Mouse (Mus musculus): ENCODE measurements around the gene Tmprss7. TPM values are rescaled to one million over a fixed set of nuclear protein-coding genes. Genes with fewer than 3 reads are reported as not detected.

Gene Tmprss7
- polyA plus RNA-seq, 1 experiment from 2014 or later = not detected

DNA sequence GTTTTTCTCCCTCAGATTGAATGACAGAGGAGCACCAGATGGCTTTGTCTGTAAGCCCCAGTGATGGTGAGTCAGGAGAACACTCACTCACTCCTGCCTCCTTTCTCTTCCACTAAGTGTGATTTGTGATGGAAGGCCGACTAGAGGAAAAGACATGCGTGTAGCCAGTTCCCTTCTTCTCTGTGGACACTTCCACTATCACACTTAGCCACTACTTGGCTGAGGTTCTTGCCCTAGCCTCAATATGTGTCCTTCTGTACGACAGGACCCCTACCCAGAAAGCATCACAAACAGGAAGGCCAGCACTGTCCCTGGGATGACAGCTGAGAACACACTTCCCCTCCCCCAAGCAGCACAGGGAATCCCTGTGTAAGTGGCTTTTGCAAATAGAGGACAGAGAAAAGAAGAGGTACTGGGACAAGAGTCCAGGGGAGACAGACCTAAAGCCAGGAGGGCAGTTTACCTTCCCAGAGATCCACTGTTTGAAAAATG, 29.0 kb upstream of the Tmprss7 start:
- no peak for ATAC-seq (replicated peaks; ENCODE audit: extremely low read depth, insufficient read depth, low FRiP score)
- no peaks in the 10 kb centered on the region for H3K27me3 ChIP-seq (ENCODE audit: control insufficient read depth, insufficient read depth, low read length)
- H3K9me3 ChIP-seq (replicated peaks; ENCODE audit: control insufficient read depth, low read length) = no peaks in the 10 kb centered on the region
- peaks cover 10% of the 10 kb centered on the region; the same call in 1 of the 2 replicates for H3K4me1 ChIP-seq (ENCODE audit: control insufficient read depth, insufficient read depth, low read length)
- H3K36me3 ChIP-seq (ENCODE audit: control insufficient read depth, insufficient read depth) = no peaks in the 10 kb centered on the region
- H3K4me2 ChIP-seq (ENCODE audit: low read depth, low read length) = no peak overlapping the region
- H3K4me3 ChIP-seq (ENCODE audit: low read length) = no peak overlapping the region
- no peak overlapping the region for H3K27ac ChIP-seq (ENCODE audit: low read length)
- WGBS = 64% methylated on average over 3 of the region's 3 CpGs
- no peak overlapping the region for H3K9ac ChIP-seq (ENCODE audit: low read length)

DNA sequence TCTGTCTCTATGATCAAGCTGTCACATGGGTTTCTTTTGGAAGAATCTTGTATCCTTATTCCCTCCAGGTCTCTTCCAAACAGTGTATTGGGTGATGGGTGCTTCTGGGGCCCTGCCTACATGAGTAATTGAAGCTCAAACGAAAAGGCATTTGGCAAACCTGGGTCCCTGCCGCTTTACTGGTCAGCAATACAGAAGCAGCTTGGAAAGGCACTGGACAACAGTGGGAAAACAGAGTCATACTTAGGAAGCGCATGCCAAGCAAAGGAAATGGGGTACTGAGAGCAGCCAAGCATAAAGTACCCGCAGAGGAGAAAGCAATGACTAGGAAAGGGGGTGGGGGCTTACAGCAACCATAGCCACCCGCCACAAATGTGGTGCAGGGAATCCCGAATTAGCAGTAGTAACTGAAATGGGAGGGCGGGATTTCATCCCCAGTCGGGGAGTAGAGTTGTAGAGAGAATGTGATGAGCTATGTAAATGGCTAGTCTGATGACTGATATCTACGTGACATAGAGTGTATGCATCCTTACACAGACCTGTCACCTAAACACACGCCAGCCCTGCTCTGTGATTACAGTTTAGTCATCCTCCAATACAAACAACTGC, 26.7 kb upstream of the Tmprss7 start:
- no peaks in the 10 kb centered on the region; the same call in 1 of the 2 replicates for H3K36me3 ChIP-seq (ENCODE audit: control insufficient read depth, insufficient read depth)
- peaks cover 10% of the 10 kb centered on the region; the same call in 1 of the 2 replicates for H3K4me1 ChIP-seq (ENCODE audit: control insufficient read depth, insufficient read depth, low read length)
- H3K9me3 ChIP-seq (replicated peaks; ENCODE audit: control insufficient read depth, low read length) = peaks cover 5% of the 10 kb centered on the region; the same call in 1 of the 2 replicates
- no peak overlapping the region for H3K27ac ChIP-seq (ENCODE audit: low read length)
- WGBS = 76% methylated on average over 10 of the region's 10 CpGs
- no peak overlapping the region for H3K4me2 ChIP-seq (ENCODE audit: low read depth, low read length)
- H3K27me3 ChIP-seq (ENCODE audit: control insufficient read depth, insufficient read depth, low read length) = no peaks in the 10 kb centered on the region
- no peak for ATAC-seq (replicated peaks; ENCODE audit: extremely low read depth, insufficient read depth, low FRiP score)
- no peak overlapping the region for H3K9ac ChIP-seq (ENCODE audit: low read length)
- no peak overlapping the region for H3K4me3 ChIP-seq (ENCODE audit: low read length)

DNA sequence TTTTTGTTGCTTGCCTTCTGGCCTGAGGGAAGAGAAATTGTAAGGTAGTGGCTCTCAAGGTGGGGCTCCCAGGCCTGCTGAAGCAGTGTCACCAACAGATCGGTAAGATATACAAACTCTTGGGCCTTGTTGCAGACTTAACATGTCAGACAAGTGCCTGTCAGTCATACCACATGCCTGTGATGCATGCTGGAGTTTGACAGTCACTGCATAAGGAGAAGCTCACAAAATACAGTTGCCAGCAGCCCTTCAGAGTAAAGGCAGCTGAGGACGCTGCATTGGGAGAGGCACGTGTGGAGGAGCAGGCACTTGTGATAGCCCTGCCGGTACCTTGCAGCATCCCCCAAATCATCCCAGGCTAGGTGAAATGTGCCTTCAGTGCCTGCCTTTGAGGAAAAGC, 24.8 kb upstream of the Tmprss7 start:
- no peaks in the 10 kb centered on the region; the same call in 1 of the 2 replicates for H3K36me3 ChIP-seq (ENCODE audit: control insufficient read depth, insufficient read depth)
- H3K9me3 ChIP-seq (replicated peaks; ENCODE audit: control insufficient read depth, low read length) = peaks cover 5% of the 10 kb centered on the region; the same call in 1 of the 2 replicates
- H3K27ac ChIP-seq (ENCODE audit: low read length) = no peak overlapping the region
- H3K4me3 ChIP-seq (ENCODE audit: low read length) = no peak overlapping the region
- H3K4me2 ChIP-seq (ENCODE audit: low read depth, low read length) = no peak overlapping the region
- no peaks in the 10 kb centered on the region for H3K4me1 ChIP-seq (ENCODE audit: control insufficient read depth, insufficient read depth, low read length)
- no peak overlapping the region for H3K9ac ChIP-seq (ENCODE audit: low read length)
- ATAC-seq (replicated peaks; ENCODE audit: extremely low read depth, insufficient read depth, low FRiP score) = no peak
- WGBS = 77% methylated on average over 4 of the region's 4 CpGs
- H3K27me3 ChIP-seq (ENCODE audit: control insufficient read depth, insufficient read depth, low read length) = no peaks in the 10 kb centered on the region

DNA sequence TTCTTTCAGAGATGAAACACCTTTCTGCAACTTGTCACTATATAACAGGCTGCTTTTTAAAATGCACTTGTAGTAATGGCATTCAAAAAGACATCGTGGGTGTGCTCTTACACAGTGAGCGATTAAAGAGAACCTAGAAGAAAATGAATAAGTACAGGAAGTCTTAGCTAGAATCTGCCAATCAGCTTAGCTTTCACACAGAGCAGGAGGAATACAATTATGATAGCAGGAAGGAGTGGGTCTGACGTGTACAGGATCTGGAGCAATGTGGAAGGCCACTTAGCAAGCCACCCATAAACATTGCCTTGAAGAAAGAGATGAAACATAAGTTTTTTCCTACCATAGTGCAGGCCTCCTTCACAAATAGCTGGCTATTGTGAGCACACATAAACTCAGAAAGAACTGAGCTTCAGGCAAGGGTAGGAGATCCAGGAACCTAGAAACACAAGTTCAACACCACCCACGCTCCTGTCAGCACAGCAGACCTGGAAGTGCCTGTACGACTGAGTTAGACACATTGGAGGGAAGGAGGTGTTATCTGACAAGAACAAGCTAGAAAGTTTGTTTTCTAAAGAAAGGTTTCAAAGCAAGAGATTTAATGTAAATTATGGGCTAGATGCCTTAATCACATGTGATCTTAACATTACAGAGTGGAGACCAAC, 21.2 kb upstream of the Tmprss7 start:
- H3K4me3 ChIP-seq (ENCODE audit: low read length) = no peak overlapping the region
- H3K9me3 ChIP-seq (replicated peaks; ENCODE audit: control insufficient read depth, low read length) = peaks cover 5% of the 10 kb centered on the region; the same call in 1 of the 2 replicates
- no peak for ATAC-seq (replicated peaks; ENCODE audit: extremely low read depth, insufficient read depth, low FRiP score)
- no peak overlapping the region for H3K4me2 ChIP-seq (ENCODE audit: low read depth, low read length)
- H3K4me1 ChIP-seq (ENCODE audit: control insufficient read depth, insufficient read depth, low read length) = no peaks in the 10 kb centered on the region
- H3K27me3 ChIP-seq (ENCODE audit: control insufficient read depth, insufficient read depth, low read length) = no peaks in the 10 kb centered on the region
- H3K36me3 ChIP-seq (ENCODE audit: control insufficient read depth, insufficient read depth) = no peaks in the 10 kb centered on the region; the same call in 1 of the 2 replicates
- no peak overlapping the region for H3K9ac ChIP-seq (ENCODE audit: low read length)
- H3K27ac ChIP-seq (ENCODE audit: low read length) = no peak overlapping the region
- WGBS = 72% methylated on average over 5 of the region's 5 CpGs

DNA sequence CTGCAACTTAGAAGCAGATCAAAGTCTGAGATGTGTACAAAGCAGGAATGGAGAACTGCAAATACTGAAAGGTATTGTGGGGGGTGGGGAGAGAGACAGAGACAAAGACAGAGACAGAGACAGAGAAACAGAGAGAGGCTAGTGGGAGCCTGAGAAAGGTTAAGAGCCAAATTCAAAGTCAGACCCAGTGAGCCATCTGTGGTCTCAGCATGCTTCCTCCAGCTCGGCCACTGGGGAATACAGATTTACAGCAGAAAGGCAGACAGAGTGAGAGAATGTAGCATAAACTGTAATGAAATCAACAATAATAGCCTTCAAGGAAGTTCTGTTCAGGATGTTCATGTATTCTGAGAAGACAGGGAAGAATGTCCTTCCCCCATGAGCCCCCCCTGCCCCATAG, 20.4 kb upstream of the Tmprss7 start:
- H3K4me2 ChIP-seq (ENCODE audit: low read depth, low read length) = no peak overlapping the region
- no peak overlapping the region for H3K27ac ChIP-seq (ENCODE audit: low read length)
- H3K4me1 ChIP-seq (ENCODE audit: control insufficient read depth, insufficient read depth, low read length) = no peaks in the 10 kb centered on the region
- WGBS = 65% methylated on average over 1 of the region's 1 CpGs
- H3K9ac ChIP-seq (ENCODE audit: low read length) = no peak overlapping the region
- H3K4me3 ChIP-seq (ENCODE audit: low read length) = no peak overlapping the region
- no peak for ATAC-seq (replicated peaks; ENCODE audit: extremely low read depth, insufficient read depth, low FRiP score)
- H3K36me3 ChIP-seq (ENCODE audit: control insufficient read depth, insufficient read depth) = no peaks in the 10 kb centered on the region; the same call in 1 of the 2 replicates
- H3K27me3 ChIP-seq (ENCODE audit: control insufficient read depth, insufficient read depth, low read length) = no peaks in the 10 kb centered on the region
- peaks cover 5% of the 10 kb centered on the region; the same call in 1 of the 2 replicates for H3K9me3 ChIP-seq (replicated peaks; ENCODE audit: control insufficient read depth, low read length)

DNA sequence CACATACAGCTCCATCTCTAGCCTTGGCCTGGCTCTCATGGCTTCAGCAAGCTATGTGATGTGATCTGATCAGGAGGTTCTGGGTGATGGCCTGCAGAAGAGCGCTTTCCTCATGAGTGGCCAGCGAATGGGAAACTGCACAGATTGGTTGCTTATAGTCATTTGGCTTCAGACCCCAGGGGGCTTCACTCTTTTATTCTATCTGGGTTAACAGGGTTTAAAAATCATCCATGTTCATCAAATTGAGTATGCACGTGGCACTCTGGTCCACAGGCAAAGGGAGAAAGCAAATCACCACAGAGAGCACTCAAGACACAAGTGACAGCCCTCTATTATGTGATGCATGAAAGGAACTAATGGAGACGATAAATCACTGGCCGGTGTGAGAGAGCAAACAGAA, 19.8 kb upstream of the Tmprss7 start:
- Histone ChIP-seq H3K9ac (ENCODE audit: low read length) (no peak overlapping the region), H3K36me3 (ENCODE audit: control insufficient read depth, insufficient read depth) (no peaks in the 10 kb centered on the region; the same call in 1 of the 2 replicates), H3K4me3 (ENCODE audit: low read length) (no peak overlapping the region), H3K27ac (ENCODE audit: low read length) (no peak overlapping the region), H3K9me3 (replicated peaks; ENCODE audit: control insufficient read depth, low read length) (peaks cover 5% of the 10 kb centered on the region; the same call in 1 of the 2 replicates), H3K4me2 (ENCODE audit: low read depth, low read length) (no peak overlapping the region), H3K27me3 (ENCODE audit: control insufficient read depth, insufficient read depth, low read length) (no peaks in the 10 kb centered on the region), H3K4me1 (ENCODE audit: control insufficient read depth, insufficient read depth, low read length) (no peaks in the 10 kb centered on the region)
- 89% methylated on average over 5 of the region's 5 CpGs for WGBS
- no peak for ATAC-seq (replicated peaks; ENCODE audit: extremely low read depth, insufficient read depth, low FRiP score)

DNA sequence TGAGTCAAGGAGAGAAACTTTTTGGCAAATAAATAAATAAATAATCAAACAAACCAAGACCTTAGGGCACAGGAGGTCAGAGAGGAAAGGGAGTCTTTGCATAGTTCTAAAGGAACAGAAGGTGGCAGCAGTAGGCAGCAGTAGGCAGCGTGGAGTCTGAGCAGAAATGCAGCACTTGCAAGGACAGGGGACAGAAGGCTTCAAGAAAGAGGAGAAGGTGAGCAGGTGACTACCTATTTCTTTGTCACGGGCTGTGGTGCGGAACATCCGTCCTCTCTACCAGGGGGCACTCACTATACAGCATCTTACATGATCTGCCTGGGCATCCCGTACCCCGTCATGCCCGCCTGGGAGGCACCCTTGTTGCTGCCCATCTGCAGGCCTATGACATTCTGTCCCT, 17.8 kb upstream of the Tmprss7 start:
- ATAC-seq (replicated peaks; ENCODE audit: extremely low read depth, insufficient read depth, low FRiP score) = no peak

DNA sequence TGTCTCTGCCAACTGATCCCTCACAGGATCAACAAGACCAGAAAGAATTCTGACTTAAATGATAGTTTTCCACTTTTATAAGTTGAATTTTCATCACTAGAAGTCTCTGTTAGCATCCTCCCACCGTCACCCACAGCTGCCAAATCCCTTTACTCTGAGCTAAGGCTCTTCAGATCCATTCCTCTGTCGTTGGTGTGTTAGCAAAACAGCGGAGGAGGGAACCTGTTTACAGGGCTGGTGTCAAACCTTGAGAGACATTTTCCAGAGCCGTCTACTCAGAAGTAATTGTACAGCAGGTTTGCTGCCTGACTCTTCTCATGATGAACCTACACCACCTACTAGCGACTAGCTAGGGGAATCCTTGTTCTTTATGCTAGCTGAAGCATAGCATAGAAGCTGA, 5.8 kb upstream of the Tmprss7 start:
- no peak for ATAC-seq (replicated peaks; ENCODE audit: extremely low read depth, insufficient read depth, low FRiP score)
- Histone ChIP-seq H3K4me3 (ENCODE audit: low read length) (no peak overlapping the region), H3K27ac (ENCODE audit: low read length) (no peak overlapping the region), H3K9ac (ENCODE audit: low read length) (no peak overlapping the region), H3K27me3 (ENCODE audit: control insufficient read depth, insufficient read depth, low read length) (no peaks in the 10 kb centered on the region), H3K4me2 (ENCODE audit: low read depth, low read length) (no peak overlapping the region), H3K9me3 (replicated peaks; ENCODE audit: control insufficient read depth, low read length) (no peaks in the 10 kb centered on the region), H3K4me1 (ENCODE audit: control insufficient read depth, insufficient read depth, low read length) (no peaks in the 10 kb centered on the region), H3K36me3 (ENCODE audit: control insufficient read depth, insufficient read depth) (no peaks in the 10 kb centered on the region)
- WGBS = 53% methylated on average over 5 of the region's 5 CpGs

More for the DNA sequence above, 17.8 kb upstream of the Tmprss7 start:
- H3K27ac ChIP-seq (ENCODE audit: low read length) = no peak overlapping the region
- H3K4me2 ChIP-seq (ENCODE audit: low read depth, low read length) = no peak overlapping the region
- no peak overlapping the region for H3K4me3 ChIP-seq (ENCODE audit: low read length)
- no peak overlapping the region for H3K9ac ChIP-seq (ENCODE audit: low read length)
- WGBS = 70% methylated on average over 7 of the region's 7 CpGs
- H3K27me3 ChIP-seq (ENCODE audit: control insufficient read depth, insufficient read depth, low read length) = no peaks in the 10 kb centered on the region
- H3K9me3 ChIP-seq (replicated peaks; ENCODE audit: control insufficient read depth, low read length) = peaks cover 5% of the 10 kb centered on the region; the same call in 1 of the 2 replicates
- no peaks in the 10 kb centered on the region; the same call in 1 of the 2 replicates for H3K36me3 ChIP-seq (ENCODE audit: control insufficient read depth, insufficient read depth)
- no peaks in the 10 kb centered on the region for H3K4me1 ChIP-seq (ENCODE audit: control insufficient read depth, insufficient read depth, low read length)

DNA sequence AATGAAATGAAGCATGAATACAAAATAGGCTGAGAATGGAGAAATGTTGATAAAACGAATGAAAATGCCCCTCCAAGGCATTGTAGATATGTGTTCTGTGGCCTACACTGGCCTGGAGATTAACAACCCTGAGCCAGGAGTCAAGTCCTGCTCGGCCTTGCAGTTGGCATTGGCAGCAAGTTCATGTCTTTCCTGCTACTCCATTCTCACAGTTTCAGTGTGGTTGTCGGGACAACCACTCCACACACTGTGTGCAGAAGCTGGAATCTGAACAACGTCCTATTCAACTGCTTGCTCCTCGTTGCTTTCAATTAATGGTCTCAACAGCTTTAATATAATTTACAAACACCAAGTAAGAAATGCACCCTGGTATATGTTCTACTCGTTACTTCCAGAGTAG, 4.5 kb upstream of the Tmprss7 start:
- H3K9ac ChIP-seq (ENCODE audit: low read length) = no peak overlapping the region
- H3K4me3 ChIP-seq (ENCODE audit: low read length) = no peak overlapping the region
- whole genome bisulfite sequencing = 69% methylated on average over 6 of the region's 6 CpGs
- ATAC-seq (replicated peaks; ENCODE audit: extremely low read depth, insufficient read depth, low FRiP score) = no peak
- H3K36me3 ChIP-seq (ENCODE audit: control insufficient read depth, insufficient read depth) = no peaks in the 10 kb centered on the region
- H3K4me1 ChIP-seq (ENCODE audit: control insufficient read depth, insufficient read depth, low read length) = no peaks in the 10 kb centered on the region
- no peak overlapping the region for H3K27ac ChIP-seq (ENCODE audit: low read length)
- H3K4me2 ChIP-seq (ENCODE audit: low read depth, low read length) = no peak overlapping the region
- H3K27me3 ChIP-seq (ENCODE audit: control insufficient read depth, insufficient read depth, low read length) = no peaks in the 10 kb centered on the region
- no peaks in the 10 kb centered on the region for H3K9me3 ChIP-seq (replicated peaks; ENCODE audit: control insufficient read depth, low read length)
